Mouse (Mus musculus): Measurements from ENCODE around the gene Dctn2. TPM values are rescaled to one million over a fixed set of nuclear protein-coding genes. Genes with fewer than 3 reads are reported as not detected.
A peak's percentile ranks its signal among the peaks of the same experiment; 100 is the strongest.

Gene Dctn2
- 224 and 230 TPM in 2 replicates for polyA plus RNA-seq (2014; fragmentation: Nextera tagmentation; extraction: Ambion mirVana)

DNA sequence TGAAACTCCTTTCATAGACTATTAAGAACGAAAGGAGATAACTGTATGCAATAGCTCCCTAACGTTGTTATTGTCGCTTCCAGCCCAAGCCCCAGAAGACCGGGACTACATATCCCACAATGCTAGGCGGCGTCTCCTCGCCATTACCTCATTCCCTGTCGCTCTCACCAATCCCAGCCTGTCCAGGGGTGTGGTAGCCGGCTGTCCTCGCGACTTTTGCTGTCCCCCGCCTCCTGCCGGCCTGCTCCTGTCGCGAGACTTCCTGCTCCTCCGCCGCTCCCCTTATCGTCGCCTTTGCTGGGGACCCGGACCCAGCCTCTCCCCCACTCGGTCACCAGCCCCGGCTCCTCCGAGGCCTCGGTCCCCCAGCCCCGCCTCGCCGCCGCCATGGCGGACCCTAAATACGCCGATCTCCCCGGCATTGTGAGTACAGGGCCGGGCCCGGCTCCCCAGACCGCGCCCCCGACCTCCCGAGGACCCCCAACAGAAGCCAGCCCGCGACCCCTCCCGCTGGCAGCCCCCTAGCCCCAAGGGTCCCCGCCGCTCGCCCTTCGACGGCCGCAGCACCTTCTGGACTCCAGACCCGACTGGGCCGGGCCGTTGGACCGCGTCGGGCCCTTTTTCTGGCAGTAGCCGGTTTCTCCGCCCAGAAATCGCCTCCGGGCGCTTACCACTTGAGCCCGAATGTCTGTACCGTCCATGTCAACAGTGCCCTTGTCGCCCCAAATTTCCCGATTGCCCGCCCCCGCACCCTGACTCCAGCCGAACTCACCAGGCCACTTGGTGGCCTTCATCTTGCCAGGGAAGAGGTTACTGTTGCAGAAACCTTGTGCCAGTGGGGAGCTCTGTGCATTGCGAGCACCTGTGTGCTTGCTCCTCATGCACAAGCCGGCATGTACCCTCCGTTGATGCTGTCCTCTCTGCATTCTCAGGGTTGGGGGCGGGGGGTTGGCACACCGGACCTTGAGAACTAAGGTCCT, at the start of gene Dctn2:
Gene Dctn2, plus strand, starts transcription at position 257 of the 980 bp plus-strand sequence.
- Histone ChIP-seq H3K27ac (ENCODE audit: low read depth, low read length) (peak within 1 kb of the TSS; percentile 87), H3K36me3 (ENCODE audit: control insufficient read depth, insufficient read depth, low read length) (peaks cover 4% of the 10 kb centered on the region; the same call in 1 of the 2 replicates), H3K27me3 (ENCODE audit: control insufficient read depth, insufficient read depth, low read length) (peaks cover 9% of the 10 kb centered on the region), H3K9ac (ENCODE audit: low read length) (peak within 1 kb of the TSS; percentile 99), H3K9me3 (ENCODE audit: control insufficient read depth, low read length) (no peaks in the 10 kb centered on the region), H3K4me3 (ENCODE audit: low read depth, low read length) (peak within 1 kb of the TSS; percentile 99), H3K4me2 (ENCODE audit: low read depth) (peak within 1 kb of the TSS; percentile 94), H3K4me1 (ENCODE audit: control insufficient read depth, insufficient read depth, low read length) (peaks cover 16% of the 10 kb centered on the region)
- DNase-seq (ENCODE audit: low spot score) (peak; percentile 94), ATAC-seq (ENCODE audit: insufficient read depth, low FRiP score, low TSS enrichment) (peak; percentile 95)
- under 1% methylated on average over 67 of the region's 70 CpGs for WGBS

DNA sequence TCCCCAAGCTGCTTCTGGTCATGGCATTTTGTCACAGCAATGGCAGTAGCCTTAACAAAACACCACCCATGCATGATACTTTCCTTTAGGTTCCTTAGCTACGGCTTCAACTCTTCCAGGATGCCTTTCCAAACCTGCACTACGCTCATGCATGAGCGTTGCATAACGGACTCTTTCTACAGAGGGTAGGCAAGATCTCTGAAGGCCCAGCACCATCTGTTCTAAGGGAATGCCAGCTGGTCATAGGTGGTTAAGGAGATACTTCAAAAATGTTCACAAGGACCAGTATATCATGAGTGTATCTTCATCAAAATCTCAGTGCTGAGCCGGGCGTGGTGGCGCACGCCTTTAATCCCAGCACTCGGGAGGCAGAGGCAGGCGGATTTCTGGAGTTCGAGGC, 49.7 kb upstream of the Dctn2 start:
- WGBS = 94% methylated on average over 11 of the region's 11 CpGs
- H3K4me2 ChIP-seq (ENCODE audit: low read depth) = no peak overlapping the region
- no peak overlapping the region for H3K4me3 ChIP-seq (ENCODE audit: low read depth, low read length)
- no peaks in the 10 kb centered on the region for H3K4me1 ChIP-seq (ENCODE audit: control insufficient read depth, insufficient read depth, low read length)
- DNase-seq (ENCODE audit: low spot score) (no peak), ATAC-seq (ENCODE audit: insufficient read depth, low FRiP score, low TSS enrichment) (no peak)
- H3K27ac ChIP-seq (ENCODE audit: low read depth, low read length) = no peak overlapping the region
- H3K9ac ChIP-seq (ENCODE audit: low read length) = no peak overlapping the region
- no peaks in the 10 kb centered on the region for H3K27me3 ChIP-seq (ENCODE audit: control insufficient read depth, insufficient read depth, low read length)
- H3K9me3 ChIP-seq (ENCODE audit: control insufficient read depth, low read length) = no peaks in the 10 kb centered on the region
- H3K36me3 ChIP-seq (ENCODE audit: control insufficient read depth, insufficient read depth, low read length) = no peaks in the 10 kb centered on the region

DNA sequence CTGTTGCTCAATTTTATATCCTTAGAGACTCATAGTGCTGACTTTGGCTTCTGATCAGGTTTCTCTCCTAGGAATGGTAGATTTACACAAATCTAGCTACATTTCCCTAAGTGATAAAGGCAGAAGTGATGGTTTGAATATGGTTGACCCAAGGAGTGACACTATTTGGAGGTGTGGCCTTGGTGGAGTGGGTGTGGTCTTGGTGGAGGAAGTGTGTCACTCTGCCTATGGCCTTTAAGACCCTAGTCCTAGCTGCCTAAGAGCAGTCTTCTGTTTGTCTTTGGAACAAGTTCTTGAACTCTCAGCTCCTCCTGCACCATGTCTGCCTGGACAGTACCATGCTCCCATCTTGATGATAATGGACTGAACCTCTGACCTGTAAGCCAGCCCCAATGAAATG, 49.0 kb upstream of the Dctn2 start:
- Histone ChIP-seq H3K4me2 (ENCODE audit: low read depth) (no peak overlapping the region), H3K36me3 (ENCODE audit: control insufficient read depth, insufficient read depth, low read length) (no peaks in the 10 kb centered on the region), H3K4me3 (ENCODE audit: low read depth, low read length) (no peak overlapping the region), H3K27me3 (ENCODE audit: control insufficient read depth, insufficient read depth, low read length) (no peaks in the 10 kb centered on the region), H3K4me1 (ENCODE audit: control insufficient read depth, insufficient read depth, low read length) (no peaks in the 10 kb centered on the region), H3K27ac (ENCODE audit: low read depth, low read length) (no peak overlapping the region), H3K9me3 (ENCODE audit: control insufficient read depth, low read length) (no peaks in the 10 kb centered on the region), H3K9ac (ENCODE audit: low read length) (no peak overlapping the region)
- DNase-seq (ENCODE audit: low spot score) = no peak
- ATAC-seq (ENCODE audit: insufficient read depth, low FRiP score, low TSS enrichment) = no peak

GRCm38 (mm10) chr10:127218339-127218738, 47.8 kb upstream of the Dctn2 start:
- Histone ChIP-seq H3K36me3 (ENCODE audit: control insufficient read depth, insufficient read depth, low read length) (no peaks in the 10 kb centered on the region), H3K4me3 (ENCODE audit: low read depth, low read length) (no peak overlapping the region), H3K4me2 (ENCODE audit: low read depth) (no peak overlapping the region), H3K9ac (ENCODE audit: low read length) (no peak overlapping the region), H3K4me1 (ENCODE audit: control insufficient read depth, insufficient read depth, low read length) (no peaks in the 10 kb centered on the region), H3K27ac (ENCODE audit: low read depth, low read length) (no peak overlapping the region), H3K27me3 (ENCODE audit: control insufficient read depth, insufficient read depth, low read length) (no peaks in the 10 kb centered on the region), H3K9me3 (ENCODE audit: control insufficient read depth, low read length) (no peaks in the 10 kb centered on the region)
- ATAC-seq (ENCODE audit: insufficient read depth, low FRiP score, low TSS enrichment) = no peak
- 91% methylated on average over 2 of the region's 2 CpGs for WGBS
- no peak for DNase-seq (ENCODE audit: low spot score)

DNA sequence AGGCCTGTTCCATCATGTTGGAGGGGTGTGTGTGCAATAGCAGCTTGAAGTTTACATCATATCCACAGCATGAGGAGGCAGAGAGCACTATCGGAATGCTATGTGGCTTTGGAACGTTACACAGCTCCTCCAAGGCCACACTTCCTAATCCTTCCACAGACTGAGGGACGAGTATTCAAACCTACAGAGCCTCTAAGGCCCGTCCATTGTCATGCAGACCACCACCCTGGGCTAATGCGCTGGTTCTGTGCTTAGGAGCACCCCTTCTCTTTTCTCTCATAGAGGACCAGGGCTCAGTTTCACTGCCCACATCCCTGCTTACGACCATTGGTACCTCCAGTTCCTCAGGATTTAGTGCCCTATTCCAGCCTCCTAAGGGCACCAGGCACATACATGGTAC, 41.0 kb upstream of the Dctn2 start:
- Histone ChIP-seq H3K4me2 (ENCODE audit: low read depth) (no peak overlapping the region), H3K27ac (ENCODE audit: low read depth, low read length) (no peak overlapping the region), H3K9me3 (ENCODE audit: control insufficient read depth, low read length) (no peaks in the 10 kb centered on the region), H3K4me1 (ENCODE audit: control insufficient read depth, insufficient read depth, low read length) (no peaks in the 10 kb centered on the region), H3K36me3 (ENCODE audit: control insufficient read depth, insufficient read depth, low read length) (no peaks in the 10 kb centered on the region), H3K4me3 (ENCODE audit: low read depth, low read length) (no peak overlapping the region), H3K9ac (ENCODE audit: low read length) (no peak overlapping the region), H3K27me3 (ENCODE audit: control insufficient read depth, insufficient read depth, low read length) (no peaks in the 10 kb centered on the region)
- ATAC-seq (ENCODE audit: insufficient read depth, low FRiP score, low TSS enrichment) (no peak), DNase-seq (ENCODE audit: low spot score) (no peak)
- WGBS = 34% methylated on average over 6 of the region's 6 CpGs

GRCm38 (mm10) chr10:127225732-127226131, 40.4 kb upstream of the Dctn2 start:
- no peak overlapping the region for H3K27ac ChIP-seq (ENCODE audit: low read depth, low read length)
- DNase-seq (ENCODE audit: low spot score) = no peak
- H3K9ac ChIP-seq (ENCODE audit: low read length) = no peak overlapping the region
- no peaks in the 10 kb centered on the region for H3K36me3 ChIP-seq (ENCODE audit: control insufficient read depth, insufficient read depth, low read length)
- no peaks in the 10 kb centered on the region for H3K27me3 ChIP-seq (ENCODE audit: control insufficient read depth, insufficient read depth, low read length)
- ATAC-seq (ENCODE audit: insufficient read depth, low FRiP score, low TSS enrichment) = no peak
- H3K4me3 ChIP-seq (ENCODE audit: low read depth, low read length) = no peak overlapping the region
- H3K4me2 ChIP-seq (ENCODE audit: low read depth) = no peak overlapping the region
- no peaks in the 10 kb centered on the region for H3K9me3 ChIP-seq (ENCODE audit: control insufficient read depth, low read length)
- no peaks in the 10 kb centered on the region for H3K4me1 ChIP-seq (ENCODE audit: control insufficient read depth, insufficient read depth, low read length)
- 15% methylated on average over 10 of the region's 10 CpGs for WGBS

- Histone ChIP-seq H3K9me3 (ENCODE audit: control insufficient read depth, low read length) (no peaks in the 10 kb centered on the region), H3K36me3 (ENCODE audit: control insufficient read depth, insufficient read depth, low read length) (no peaks in the 10 kb centered on the region), H3K27me3 (ENCODE audit: control insufficient read depth, insufficient read depth, low read length) (no peaks in the 10 kb centered on the region), H3K4me1 (ENCODE audit: control insufficient read depth, insufficient read depth, low read length) (no peaks in the 10 kb centered on the region), H3K4me2 (ENCODE audit: low read depth) (no peak overlapping the region), H3K27ac (ENCODE audit: low read depth, low read length) (no peak overlapping the region), H3K4me3 (ENCODE audit: low read depth, low read length) (no peak overlapping the region), H3K9ac (ENCODE audit: low read length) (no peak overlapping the region)
- WGBS = 64% methylated on average over 8 of the region's 8 CpGs
- DNase-seq (ENCODE audit: low spot score) (no peak), ATAC-seq (ENCODE audit: insufficient read depth, low FRiP score, low TSS enrichment) (no peak)
These were observed 39.8 kb upstream of the Dctn2 start for GRCm38 (mm10) chr10:127226318-127226895.

DNA sequence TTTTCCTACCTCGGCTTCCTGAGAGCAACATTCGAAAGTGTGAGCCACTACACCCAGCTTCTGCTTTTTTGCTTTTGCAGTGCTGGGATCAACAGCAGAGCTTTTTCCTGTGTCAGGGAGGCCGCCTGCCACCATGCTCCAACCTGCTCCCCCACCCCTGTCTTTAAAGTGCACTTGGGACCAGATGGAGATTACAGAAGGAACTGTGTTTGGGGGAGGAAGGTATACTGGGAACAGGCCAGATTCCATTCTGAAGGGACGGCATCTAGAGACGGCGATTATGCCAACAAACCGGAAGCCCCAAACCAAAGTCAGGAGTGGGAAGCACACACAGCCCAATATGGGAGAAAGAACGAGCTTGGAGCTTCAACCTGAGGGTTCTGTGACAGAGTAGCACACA, 39.0 kb upstream of the Dctn2 start:
- WGBS = 83% methylated on average over 8 of the region's 8 CpGs
- DNase-seq (ENCODE audit: low spot score) (no peak), ATAC-seq (ENCODE audit: insufficient read depth, low FRiP score, low TSS enrichment) (no peak)
- Histone ChIP-seq H3K4me2 (ENCODE audit: low read depth) (no peak overlapping the region), H3K4me1 (ENCODE audit: control insufficient read depth, insufficient read depth, low read length) (no peaks in the 10 kb centered on the region), H3K27me3 (ENCODE audit: control insufficient read depth, insufficient read depth, low read length) (no peaks in the 10 kb centered on the region), H3K36me3 (ENCODE audit: control insufficient read depth, insufficient read depth, low read length) (no peaks in the 10 kb centered on the region), H3K9ac (ENCODE audit: low read length) (no peak overlapping the region), H3K9me3 (ENCODE audit: control insufficient read depth, low read length) (no peaks in the 10 kb centered on the region), H3K4me3 (ENCODE audit: low read depth, low read length) (no peak overlapping the region), H3K27ac (ENCODE audit: low read depth, low read length) (no peak overlapping the region)

DNA sequence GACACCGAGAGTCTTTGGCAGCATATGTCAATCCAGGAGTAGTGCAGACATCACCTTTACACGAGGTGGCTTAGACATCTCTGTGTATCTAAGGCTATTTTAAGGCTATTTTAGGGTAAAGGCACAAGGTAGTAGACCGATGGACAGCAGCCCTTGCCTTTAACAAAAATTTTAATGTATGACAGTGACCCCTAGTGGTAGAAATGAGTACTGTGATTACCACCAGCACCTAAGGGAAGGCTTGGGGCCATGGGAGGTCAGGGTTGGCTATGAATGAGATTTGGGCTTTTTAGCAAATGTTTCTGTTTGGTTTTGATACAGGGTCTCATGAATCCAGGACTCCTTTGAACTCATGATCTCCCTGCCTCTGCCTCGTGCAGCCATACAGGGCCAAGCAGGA, 37.3 kb upstream of the Dctn2 start:
- ATAC-seq (ENCODE audit: insufficient read depth, low FRiP score, low TSS enrichment) (no peak), DNase-seq (ENCODE audit: low spot score) (peak; percentile 59)
- WGBS = 25% methylated on average over 4 of the region's 4 CpGs
- Histone ChIP-seq H3K36me3 (ENCODE audit: control insufficient read depth, insufficient read depth, low read length) (no peaks in the 10 kb centered on the region; the same call in 1 of the 2 replicates), H3K4me2 (ENCODE audit: low read depth) (no peak overlapping the region), H3K4me1 (ENCODE audit: control insufficient read depth, insufficient read depth, low read length) (no peaks in the 10 kb centered on the region), H3K9ac (ENCODE audit: low read length) (no peak overlapping the region), H3K4me3 (ENCODE audit: low read depth, low read length) (no peak overlapping the region), H3K27ac (ENCODE audit: low read depth, low read length) (no peak overlapping the region), H3K9me3 (ENCODE audit: control insufficient read depth, low read length) (no peaks in the 10 kb centered on the region), H3K27me3 (ENCODE audit: control insufficient read depth, insufficient read depth, low read length) (no peaks in the 10 kb centered on the region)
